Mouse (Mus musculus) embryonic facial prominence, embryonic 14.5 days (tissue): ENCODE measurements around the gene Zdhhc19. TPM values are rescaled to one million over a fixed set of nuclear protein-coding genes. Genes with fewer than 3 reads are reported as not detected.

Source experiments
- ATAC-seq: fragments of 200-750 bp; cut with Nextera tagmentation; 2 replicates; pipeline ENCODE4 v1.8.0; 2017; ENCODE audit warnings: low read depth, moderate number of reproducible peaks, moderate TSS enrichment
- DNase-seq: peaks from one replicate; pipeline ENCODE4 v3.0.0-alpha.2; 2015; ENCODE audit warnings: low spot score
- H3K27ac ChIP-seq: fragments of 300-500 bp; sonication (generic); replicated peaks from 2 replicates; pipeline ENCODE4 v1.5.1; 2014; ENCODE audit warnings: low read depth, mild to moderate bottlenecking, low read length, moderate library complexity
- H3K27me3 ChIP-seq: fragments of 300-500 bp; sonication (generic); replicated peaks from 2 replicates; pipeline ENCODE4 v1.6.1; 2014; ENCODE audit warnings: low read length; ENCODE audit not compliant: control insufficient read depth, insufficient read depth
- H3K36me3 ChIP-seq: fragments of 300-500 bp; sonication (generic); 2 replicates; pipeline ENCODE4 v1.6.1; 2014; ENCODE audit warnings: low read length, mixed read lengths; ENCODE audit not compliant: control insufficient read depth, insufficient read depth
- H3K4me1 ChIP-seq: fragments of 300-500 bp; sonication (generic); 2 replicates; pipeline ENCODE4 v1.6.1; 2014; ENCODE audit warnings: antibody characterized with exemption, low read length; ENCODE audit not compliant: control insufficient read depth, insufficient read depth
- H3K4me2 ChIP-seq: fragments of 300-500 bp; sonication (generic); 2 replicates; pipeline ENCODE4 v1.6.1; 2014; ENCODE audit warnings: low read depth, mild to moderate bottlenecking, low read length, moderate library complexity, mixed read lengths
- H3K4me3 ChIP-seq: fragments of 300-500 bp; sonication (generic); 2 replicates; pipeline ENCODE4 v1.5.1; 2014; ENCODE audit warnings: low read depth, mild to moderate bottlenecking, low read length
- H3K9ac ChIP-seq: fragments of 300-500 bp; sonication (generic); 2 replicates; pipeline ENCODE4 v1.6.1; 2014; ENCODE audit warnings: low read depth, mild to moderate bottlenecking, low read length, moderate library complexity, mixed read lengths
- H3K9me3 ChIP-seq: fragments of 300-500 bp; sonication (generic); 2 replicates; pipeline ENCODE4 v1.6.1; 2016; ENCODE audit warnings: low read length; ENCODE audit not compliant: control insufficient read depth
- WGBS: fragments of 180-500 bp; shearing (Covaris S2); extraction: QIAGEN DNeasy Blood & Tissue Kit; methylation state at CpG from one replicate; pipeline ENCODE4 v1.1.7; 2014; 5-methylcytosine and 5-hydroxymethylcytosine counted together
- polyA plus RNA-seq: library from polyadenylated mRNA; unstranded; fragments of >200 nt; fragmentation: Nextera tagmentation; extraction: Ambion mirVana; gene quantifications from 2 replicates; pipeline ENCODE4 v1.2.1, GENCODE M21; 2014

Gene Zdhhc19
- polyA plus RNA-seq, 1 experiment from 2014 or later = not detected

DNA sequence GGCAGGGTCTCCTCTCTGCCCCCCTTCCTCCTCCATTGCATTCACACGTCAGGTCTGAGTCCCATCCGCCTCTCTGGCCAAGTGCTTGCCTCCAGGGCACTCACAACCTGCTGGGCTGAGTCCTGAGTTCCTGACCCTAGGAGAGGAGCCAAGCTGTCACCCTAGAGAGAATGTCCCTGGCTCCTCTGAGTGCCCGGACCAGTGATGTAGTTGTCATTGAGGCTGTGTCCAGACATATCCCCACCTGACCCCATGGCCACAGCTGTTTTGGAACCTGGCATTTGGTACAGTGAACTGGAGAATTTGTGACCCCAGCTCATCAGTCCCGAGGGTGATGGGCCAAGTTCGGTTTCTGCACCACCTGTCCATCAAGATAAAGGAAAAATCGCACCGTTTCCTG is 30.8 kb downstream of the Zdhhc19 start:
- ATAC-seq = no peak
- H3K4me3 ChIP-seq = no peak overlapping the region
- no peaks in the 10 kb centered on the region for H3K36me3 ChIP-seq
- no peaks in the 10 kb centered on the region for H3K4me1 ChIP-seq
- no peak overlapping the region for H3K27ac ChIP-seq
- no peak for DNase-seq
- H3K27me3 ChIP-seq = no peaks in the 10 kb centered on the region
- WGBS = 55% methylated on average over 7 of the region's 7 CpGs
- H3K4me2 ChIP-seq = no peak overlapping the region
- 0 out of 2 replicates have a peak, but pooled peaks cover 4% of the 10 kb centered on the region for H3K9me3 ChIP-seq
- no peak overlapping the region for H3K9ac ChIP-seq

GRCm38 (mm10) chr16:32532878-32533826 is 37.1 kb downstream of the Zdhhc19 start:
- no peak for ATAC-seq
- 53% methylated on average over 18 of the region's 18 CpGs for WGBS
- no peak for DNase-seq

GRCm38 (mm10) chr16:32535157-32535751 is 39.2 kb downstream of the Zdhhc19 start:
- no peak for DNase-seq
- no peak overlapping the region for H3K27ac ChIP-seq
- ATAC-seq = no peak
- no peak overlapping the region for H3K4me3 ChIP-seq
- H3K36me3 ChIP-seq = no peaks in the 10 kb centered on the region
- no peaks in the 10 kb centered on the region for H3K4me1 ChIP-seq
- H3K4me2 ChIP-seq = no peak overlapping the region
- 32% methylated on average over 5 of the region's 5 CpGs for WGBS
- 0 out of 2 replicates have a peak, but pooled peaks cover 4% of the 10 kb centered on the region for H3K9me3 ChIP-seq
- no peak overlapping the region for H3K9ac ChIP-seq
- no peaks in the 10 kb centered on the region for H3K27me3 ChIP-seq

More at GRCm38 (mm10) chr16:32532878-32533826, 37.1 kb downstream of the Zdhhc19 start:
- Histone ChIP-seq H3K4me3 (no peak overlapping the region), H3K4me1 (no peaks in the 10 kb centered on the region), H3K27me3 (no peaks in the 10 kb centered on the region), H3K4me2 (no peak overlapping the region), H3K27ac (no peak overlapping the region), H3K9me3 (0 out of 2 replicates have a peak, but pooled peaks cover 4% of the 10 kb centered on the region), H3K36me3 (no peaks in the 10 kb centered on the region), H3K9ac (no peak overlapping the region)

GRCm38 (mm10) chr16:32537867-32538660 is 42.0 kb downstream of the Zdhhc19 start:
- Histone ChIP-seq H3K9me3 (no peaks in the 10 kb centered on the region), H3K27ac (no peak overlapping the region), H3K4me1 (no peaks in the 10 kb centered on the region), H3K9ac (no peak overlapping the region), H3K4me3 (no peak overlapping the region), H3K4me2 (no peak overlapping the region), H3K27me3 (no peaks in the 10 kb centered on the region), H3K36me3 (no peaks in the 10 kb centered on the region)
- DNase-seq (no peak), ATAC-seq (no peak)
- WGBS = 45% methylated on average over 5 of the region's 5 CpGs

GRCm38 (mm10) chr16:32538761-32539255 is 42.7 kb downstream of the Zdhhc19 start:
- H3K4me1 ChIP-seq = no peaks in the 10 kb centered on the region
- H3K9ac ChIP-seq = no peak overlapping the region
- H3K4me3 ChIP-seq = no peak overlapping the region
- H3K4me2 ChIP-seq = no peak overlapping the region
- no peaks in the 10 kb centered on the region for H3K27me3 ChIP-seq
- no peak overlapping the region for H3K27ac ChIP-seq
- no peaks in the 10 kb centered on the region for H3K36me3 ChIP-seq
- 26% methylated on average over 3 of the region's 3 CpGs for WGBS
- DNase-seq (peak; percentile 42), ATAC-seq (no peak)
- H3K9me3 ChIP-seq = no peaks in the 10 kb centered on the region

GRCm38 (mm10) chr16:32541338-32542179 is 45.5 kb downstream of the Zdhhc19 start:
- ATAC-seq (no peak), DNase-seq (no peak)
- no peak overlapping the region for H3K27ac ChIP-seq
- H3K4me2 ChIP-seq = no peak overlapping the region
- 85% methylated on average over 6 of the region's 6 CpGs for WGBS
- H3K36me3 ChIP-seq = no peaks in the 10 kb centered on the region
- no peaks in the 10 kb centered on the region for H3K4me1 ChIP-seq
- no peak overlapping the region for H3K9ac ChIP-seq
- H3K4me3 ChIP-seq = no peak overlapping the region
- H3K9me3 ChIP-seq = no peaks in the 10 kb centered on the region
- no peaks in the 10 kb centered on the region for H3K27me3 ChIP-seq

DNA sequence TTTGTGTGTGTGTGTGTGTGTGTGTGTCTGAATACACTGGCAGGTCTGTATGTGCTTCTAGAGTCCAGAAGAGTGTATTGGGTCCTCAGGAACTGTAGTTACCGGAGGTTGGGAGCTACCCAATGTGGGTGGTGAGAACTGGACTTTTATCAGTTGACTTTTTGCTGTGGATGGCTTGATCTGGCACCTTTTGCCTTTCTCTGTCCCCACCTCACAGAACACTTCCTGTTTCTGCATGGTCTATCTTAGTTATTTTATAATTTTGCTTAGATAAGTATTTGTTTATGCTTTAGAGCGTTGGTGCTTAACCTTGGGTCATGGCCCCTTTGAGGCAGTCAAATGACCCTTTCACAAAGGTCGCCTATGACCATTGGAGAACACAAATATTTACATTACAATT is 47.4 kb downstream of the Zdhhc19 start:
- no peak for DNase-seq
- H3K27me3 ChIP-seq = no peaks in the 10 kb centered on the region
- H3K27ac ChIP-seq = no peak overlapping the region
- 70% methylated on average over 3 of the region's 3 CpGs for WGBS
- no peak overlapping the region for H3K9ac ChIP-seq
- no peaks in the 10 kb centered on the region for H3K36me3 ChIP-seq
- H3K4me3 ChIP-seq = no peak overlapping the region
- 0 out of 2 replicates have a peak, but pooled peaks cover 4% of the 10 kb centered on the region for H3K4me1 ChIP-seq
- no peaks in the 10 kb centered on the region for H3K9me3 ChIP-seq
- no peak overlapping the region for H3K4me2 ChIP-seq
- no peak for ATAC-seq
